Mouse (Mus musculus): Measurements from ENCODE around the gene Atp1b2.

DNA sequence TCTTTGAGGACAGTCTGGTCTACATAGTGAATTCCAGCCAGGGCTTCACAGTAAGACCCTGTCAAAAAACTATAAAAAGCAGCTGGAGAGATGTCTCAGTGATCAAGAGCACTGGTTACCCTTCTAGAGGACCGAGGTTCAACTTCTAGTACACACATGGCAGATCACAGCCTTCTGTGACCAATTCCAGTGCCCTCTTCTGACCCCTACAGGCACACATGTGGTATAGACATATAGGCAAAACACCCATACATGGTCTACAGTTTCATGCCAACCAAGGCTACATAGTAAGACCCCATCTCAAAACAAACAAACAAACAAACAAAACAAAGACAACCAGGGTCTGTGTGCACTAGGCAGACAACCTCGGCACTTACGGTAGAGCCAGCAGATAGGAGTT is 30.5 kb downstream of the Atp1b2 start:
- TF ChIP-seq POLR2A (IDR thresholded peaks at IDR 0.05; ENCODE audit: borderline replicate concordance, low read depth, low read length) (no peak), CTCF (IDR thresholded peaks at IDR 0.05; ENCODE audit: low read depth, low read length) (no peak)

All from bone marrow macrophage, adult 2 months (primary cell).